Mouse (Mus musculus) erythroid progenitor cell, adult 5-6 weeks (primary cell): ENCODE measurements around the gene Ccdc88b. TPM values are rescaled to one million over a fixed set of nuclear protein-coding genes. Genes with fewer than 3 reads are reported as not detected.
"Not testable (repeated sequence)": the region's sequence is repeated elsewhere in the genome, so short reads cannot be mapped to it uniquely, and the experiment has no call there.

Source experiments
- ATAC-seq: replicated peaks from 2 replicates; pipeline ENCODE4 v1.8.0; 2016; ENCODE audit warnings: moderate number of reproducible peaks, mild to moderate bottlenecking, moderate TSS enrichment, inconsistent platforms; ENCODE audit not compliant: poor library complexity, low FRiP score, severe bottlenecking
- total RNA-seq, 2 experiments: library from RNA; stranded (forward) in 1 of 2; stranded (reverse) in 1 of 2; fragments of 150-400 nt in 1 of 2; fragments of 186-747, 209-891 nt in 1 of 2; gene quantifications; 2 replicates each; pipeline versions ENCODE4 v1.2.3 to v1.2.4; 2015 to 2017; ENCODE audit warnings: low replicate concordance in 2 of 2

The Ccdc88b gene
- total RNA-seq (2015; ENCODE audit: low replicate concordance) (4.2 and 9.4 TPM in 2 replicates), total RNA-seq (2017; ENCODE audit: low replicate concordance) (6.4 and 12.1 TPM in 2 replicates)

DNA sequence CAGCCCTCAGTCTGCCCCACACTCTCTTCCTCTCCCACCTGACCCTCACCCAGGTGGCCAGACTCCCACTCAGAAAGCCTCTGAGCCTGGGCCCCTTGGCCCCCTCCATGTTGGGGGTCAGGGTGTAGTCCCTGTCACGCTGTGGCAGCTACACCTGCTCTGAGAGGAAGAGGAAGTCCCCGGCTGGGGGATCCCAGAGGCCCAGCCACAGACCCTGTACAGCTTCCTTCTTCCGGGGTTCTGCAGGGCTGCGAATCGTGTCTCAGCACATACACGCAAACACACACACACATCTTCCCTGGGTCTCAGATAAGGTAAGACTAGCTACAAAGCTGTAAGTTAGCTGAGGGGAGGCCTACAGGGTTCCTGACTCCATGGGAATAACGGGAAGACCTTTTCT is at the start of gene Ccdc88b:
Ccdc88b (minus strand) TSS at position 181 of the 400 bp plus-strand sequence.
- ATAC-seq, result no peak

DNA sequence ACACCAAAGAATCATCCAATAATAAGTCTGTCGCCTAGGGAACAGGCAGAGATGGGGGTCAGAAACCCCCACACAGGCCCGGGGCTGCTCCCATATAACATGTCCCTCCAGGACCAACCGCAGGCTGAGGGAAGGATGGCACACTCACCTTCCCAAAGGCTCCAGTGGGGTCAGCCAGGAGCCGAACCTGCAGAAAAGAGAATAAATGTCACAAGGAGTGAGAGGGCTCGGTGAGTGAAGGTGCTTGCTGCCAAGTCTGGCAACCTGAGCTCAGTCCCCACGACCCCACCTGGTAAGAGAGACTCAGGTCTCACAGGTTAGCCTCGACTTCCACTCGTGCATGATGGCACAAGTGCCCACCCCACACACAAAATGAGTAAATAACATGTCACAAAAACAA is 49.1 kb upstream of the Ccdc88b start:
- ATAC-seq, result no peak

DNA sequence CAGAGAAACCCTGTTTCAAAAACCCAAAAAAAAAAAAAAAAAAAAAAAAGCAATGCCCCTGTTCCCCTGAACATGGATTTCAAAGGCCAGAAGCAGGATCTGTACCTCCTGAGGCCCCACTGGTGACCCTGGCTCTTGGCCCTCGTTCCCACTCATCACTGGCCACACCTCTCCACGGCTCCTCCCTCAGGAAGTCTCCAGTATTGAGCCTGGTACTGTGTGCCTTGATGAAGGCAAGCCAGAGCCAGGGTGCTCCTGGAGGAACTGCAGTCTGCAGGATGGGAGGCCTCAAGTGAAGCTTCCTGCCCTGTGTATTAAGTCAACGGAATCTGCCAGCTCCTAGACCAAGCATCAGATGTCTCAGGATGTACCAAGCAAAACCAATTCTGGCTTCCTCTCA is 48.2 kb upstream of the Ccdc88b start:
- no peak for ATAC-seq

DNA sequence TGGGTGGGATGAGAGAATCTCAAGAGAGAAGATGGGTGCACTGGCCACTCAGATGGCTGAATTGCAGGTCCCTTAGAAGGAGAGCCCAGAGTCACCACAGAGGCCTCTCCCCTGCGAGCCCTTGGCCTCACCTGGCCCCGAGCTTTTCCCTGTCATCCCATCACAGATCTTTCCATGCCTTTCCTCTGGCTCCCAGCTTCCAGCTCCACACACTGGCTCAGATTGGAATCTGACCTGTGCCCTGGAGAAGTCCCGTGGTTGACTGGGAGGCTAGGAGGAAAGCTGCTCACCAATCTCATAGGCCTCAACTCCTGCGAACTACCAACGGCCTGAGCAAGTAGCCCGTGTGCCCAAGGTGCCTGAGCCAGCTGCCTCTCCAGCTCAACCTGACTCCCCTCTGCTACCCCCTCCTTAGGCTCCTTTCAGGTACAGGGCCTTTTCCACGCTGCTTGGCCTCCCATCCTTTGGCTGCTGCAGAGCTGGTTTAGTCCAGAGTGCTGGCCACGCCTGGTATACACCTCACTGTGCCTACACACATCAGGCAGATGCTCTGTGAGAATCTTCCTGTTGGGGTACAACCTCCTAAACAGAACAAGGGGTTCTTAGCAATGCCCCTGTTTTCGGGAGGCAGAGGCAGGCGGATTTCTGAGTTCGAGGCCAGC is 47.6 kb upstream of the Ccdc88b start:
- ATAC-seq, result no peak

DNA sequence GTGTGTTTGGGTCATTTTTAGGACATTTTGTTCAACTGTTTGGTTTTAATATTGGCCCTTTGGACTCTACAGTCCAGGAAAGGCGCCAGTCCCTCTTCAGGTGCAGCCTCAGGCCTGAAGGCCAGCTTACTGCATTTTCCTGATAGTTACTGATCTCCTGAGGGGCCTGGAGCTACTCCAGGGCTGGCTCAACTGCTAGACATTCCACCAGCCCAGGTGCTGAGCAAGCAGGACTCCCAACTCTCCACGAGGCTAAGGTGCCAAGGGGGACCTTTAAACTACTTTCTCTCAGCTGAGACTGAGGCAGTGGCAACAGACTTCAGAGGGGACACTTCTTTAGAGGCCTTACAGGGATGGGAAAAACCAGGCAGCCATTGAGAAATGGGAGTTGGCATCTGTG is 46.8 kb upstream of the Ccdc88b start:
- ATAC-seq, result no peak

DNA sequence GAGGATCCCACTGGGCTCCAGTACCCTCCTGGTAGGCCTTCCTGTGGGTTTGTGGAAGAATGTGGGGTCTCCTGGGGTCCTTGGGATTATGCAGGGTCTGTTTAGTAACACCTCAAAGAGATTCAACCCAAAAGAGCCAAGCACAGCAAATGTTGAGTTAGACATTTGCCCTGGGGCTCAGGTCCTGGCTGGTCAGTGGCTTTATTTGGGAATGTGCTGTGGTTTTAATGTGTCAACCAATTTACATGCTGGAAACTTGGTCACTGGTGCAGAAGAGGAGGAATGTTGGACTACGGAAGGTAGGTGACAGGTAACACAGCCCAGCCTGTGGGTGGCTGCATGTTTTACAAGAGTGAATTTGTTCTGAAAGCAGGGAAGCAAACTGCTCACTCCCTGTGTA is 45.0 kb upstream of the Ccdc88b start:
- no peak for ATAC-seq

DNA sequence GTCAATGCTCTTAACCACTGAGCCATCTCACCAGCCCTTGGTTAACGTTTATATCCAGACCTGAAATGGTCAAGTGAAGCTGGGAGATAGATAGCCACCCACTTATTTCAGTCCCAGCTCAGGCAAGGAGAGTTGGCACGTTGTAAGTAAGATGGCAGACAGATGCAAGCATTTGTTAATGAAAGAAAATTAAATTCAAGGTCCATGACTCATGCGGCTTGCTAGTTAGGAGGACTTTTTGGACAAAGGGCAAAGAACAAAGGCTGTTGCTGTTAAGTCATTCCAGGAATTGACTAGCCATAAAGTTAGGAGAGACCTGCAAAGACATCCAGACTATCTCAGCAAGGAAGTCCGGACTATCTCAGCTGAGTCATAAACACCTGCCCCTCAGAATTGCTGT is 41.6 kb upstream of the Ccdc88b start:
- no peak for ATAC-seq

DNA sequence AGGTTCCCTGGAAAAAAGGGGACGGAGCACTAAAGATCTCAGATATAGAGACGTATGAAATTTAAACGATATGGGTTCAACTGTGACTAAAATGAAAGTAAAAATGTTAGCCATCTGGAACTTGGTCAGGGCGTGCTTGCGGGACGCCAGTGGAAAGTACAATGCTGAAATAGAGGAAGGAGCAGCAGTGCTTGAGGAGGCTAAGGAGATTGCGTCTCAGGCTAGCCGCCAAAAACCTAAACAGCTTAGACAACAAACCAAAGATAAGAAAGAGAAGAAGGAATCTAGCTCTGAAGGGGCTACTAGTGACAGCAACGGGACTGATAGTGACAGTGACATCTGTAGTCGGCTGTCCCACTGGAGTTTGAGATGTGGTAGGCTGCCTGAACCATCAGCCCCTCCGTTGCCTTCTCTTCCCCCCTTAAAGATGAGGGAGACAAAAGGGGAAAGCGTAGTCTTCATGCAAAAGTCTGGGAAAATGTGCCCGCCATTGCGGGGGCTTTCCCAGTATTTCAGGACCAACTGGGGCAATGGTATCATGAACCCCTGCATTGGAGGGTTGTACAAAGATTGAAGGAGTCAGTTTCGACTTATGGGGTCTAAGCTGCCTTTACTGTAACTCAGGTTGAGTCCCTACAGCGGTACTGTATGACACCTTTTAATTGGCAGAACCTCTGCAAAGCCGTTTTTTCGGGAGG is 37.7 kb upstream of the Ccdc88b start:
- ATAC-seq, result not testable (repeated sequence)

DNA sequence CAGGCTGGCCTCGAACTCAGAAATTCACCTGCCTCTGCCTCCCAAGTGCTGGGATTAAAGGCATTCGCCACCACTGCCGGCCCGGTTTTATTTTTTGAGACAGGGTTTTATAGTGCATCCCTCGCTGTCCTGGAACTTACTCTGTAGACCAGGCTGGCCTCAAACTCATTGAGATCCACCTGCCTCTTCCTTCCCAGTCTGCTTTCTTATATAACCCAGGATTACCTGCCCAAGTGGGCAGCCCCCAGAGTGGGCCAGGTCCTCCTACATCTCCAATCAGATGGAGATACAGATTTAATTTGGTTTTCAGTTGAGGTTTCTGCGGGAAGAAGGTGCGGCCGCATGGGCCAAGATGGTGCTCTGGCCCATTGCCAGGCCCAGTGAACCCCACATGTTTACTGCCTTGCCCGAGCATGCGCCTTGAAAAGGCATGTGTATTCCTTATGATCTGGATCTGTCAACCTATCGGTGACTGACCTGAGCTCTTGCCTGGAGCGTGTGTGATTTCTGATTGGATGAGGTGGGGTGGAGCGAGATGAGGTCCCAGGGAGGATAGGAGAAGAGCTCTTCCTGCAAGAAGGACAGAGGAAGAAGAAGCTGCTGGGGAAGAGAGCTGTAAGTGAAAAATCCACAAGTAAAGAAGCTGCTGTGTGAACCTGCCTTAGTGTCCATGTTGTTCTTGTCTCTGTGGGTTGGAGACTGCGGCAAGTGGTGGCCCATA is 35.9 kb upstream of the Ccdc88b start:
- no peak for ATAC-seq

DNA sequence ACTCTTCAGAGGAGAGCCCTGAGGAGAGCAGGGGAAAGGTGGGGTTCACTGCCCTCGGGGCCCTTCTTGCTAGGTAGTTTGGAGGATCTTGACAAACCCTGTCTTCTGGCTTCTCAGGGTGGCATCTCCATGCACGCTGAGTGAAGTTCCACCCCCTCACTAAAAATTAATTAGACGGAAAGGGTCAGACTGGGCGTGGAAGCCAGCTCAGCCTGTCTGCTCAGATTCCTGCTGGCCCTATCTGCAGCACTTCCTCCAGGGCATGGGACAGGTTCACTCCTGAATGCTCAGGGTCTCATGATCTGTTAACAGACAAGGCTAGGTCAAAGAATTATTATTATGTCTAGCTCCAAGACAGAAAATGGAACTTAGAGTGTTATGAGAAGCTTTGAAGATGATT is 34.5 kb upstream of the Ccdc88b start:
- no peak for ATAC-seq

DNA sequence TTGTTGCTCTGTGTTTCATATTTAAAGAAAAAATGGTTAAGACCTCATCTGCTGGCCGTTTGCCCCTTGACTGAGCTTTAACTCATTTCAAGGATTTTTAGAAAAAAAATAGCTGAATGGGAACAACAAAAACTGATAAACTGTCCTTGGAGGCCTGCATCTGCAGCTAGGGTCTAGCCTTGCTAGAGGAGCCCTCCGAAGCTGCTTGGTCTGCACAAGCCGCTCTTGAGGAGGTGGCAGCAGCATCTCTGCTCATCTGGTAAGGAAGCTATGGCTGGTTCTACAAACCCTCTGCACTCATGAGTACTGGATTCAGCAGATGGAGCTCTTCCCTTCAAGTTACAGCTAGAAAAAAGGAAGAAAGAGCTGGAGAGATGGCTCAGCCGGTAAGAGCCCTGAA is 20.0 kb upstream of the Ccdc88b start:
- no peak for ATAC-seq

DNA sequence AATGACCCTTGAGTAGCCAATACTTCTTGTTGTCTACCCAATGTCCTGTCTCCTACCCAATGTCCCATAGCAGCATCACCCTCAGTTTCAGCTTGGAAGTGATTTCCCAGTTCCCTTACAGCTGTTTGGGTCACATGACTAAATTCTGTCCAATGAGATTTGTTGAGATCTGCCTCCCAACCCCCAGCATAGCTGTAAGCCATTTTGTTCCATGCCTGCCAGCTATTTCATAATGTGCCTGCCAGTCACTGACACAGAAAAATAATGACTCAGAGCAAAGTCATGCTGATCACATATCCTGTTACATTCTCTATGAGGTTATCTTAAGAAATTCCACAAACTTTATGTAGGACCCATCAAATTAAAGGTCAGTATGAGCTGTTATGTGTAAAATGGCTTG is 18.8 kb upstream of the Ccdc88b start:
- no peak for ATAC-seq

DNA sequence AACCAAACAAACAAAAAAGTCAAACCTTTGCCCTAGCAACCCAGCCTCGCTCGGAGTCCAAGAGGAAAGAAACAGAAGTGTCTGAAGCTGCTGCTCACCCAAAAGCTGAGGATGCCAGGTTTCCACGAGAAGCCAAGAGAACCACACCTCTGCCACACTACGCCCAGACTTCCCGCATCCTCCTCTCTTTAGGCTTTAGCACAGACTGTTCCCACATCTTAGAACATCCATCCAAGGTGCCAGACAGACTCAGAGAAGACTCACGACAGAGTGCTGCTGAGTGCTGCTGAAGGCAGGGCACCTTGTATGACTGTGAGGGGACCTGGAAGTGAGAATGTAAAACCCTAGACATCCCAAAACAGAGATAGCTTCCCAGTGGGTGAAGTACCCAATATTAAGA is 17.8 kb upstream of the Ccdc88b start:
- no peak for ATAC-seq

DNA sequence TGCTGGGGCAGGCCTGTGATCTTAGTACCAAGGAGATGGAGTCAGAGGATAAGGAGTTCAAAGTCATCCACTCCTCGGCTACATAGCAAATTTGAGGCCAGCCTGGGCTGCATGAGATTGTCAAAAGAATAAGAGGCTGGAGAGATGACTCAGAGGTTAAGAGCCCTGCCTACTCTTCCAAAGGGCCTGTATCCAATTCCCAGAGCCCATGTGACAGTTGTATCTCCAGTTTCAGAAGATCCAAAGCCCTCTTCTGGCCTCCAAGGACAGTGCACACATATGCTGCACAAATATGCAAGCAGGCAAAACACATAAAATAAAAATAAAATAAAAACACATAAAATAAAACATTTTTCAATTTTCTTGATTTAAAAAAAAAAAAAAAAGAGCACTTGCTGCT is 16.2 kb upstream of the Ccdc88b start:
- ATAC-seq, result no peak

DNA sequence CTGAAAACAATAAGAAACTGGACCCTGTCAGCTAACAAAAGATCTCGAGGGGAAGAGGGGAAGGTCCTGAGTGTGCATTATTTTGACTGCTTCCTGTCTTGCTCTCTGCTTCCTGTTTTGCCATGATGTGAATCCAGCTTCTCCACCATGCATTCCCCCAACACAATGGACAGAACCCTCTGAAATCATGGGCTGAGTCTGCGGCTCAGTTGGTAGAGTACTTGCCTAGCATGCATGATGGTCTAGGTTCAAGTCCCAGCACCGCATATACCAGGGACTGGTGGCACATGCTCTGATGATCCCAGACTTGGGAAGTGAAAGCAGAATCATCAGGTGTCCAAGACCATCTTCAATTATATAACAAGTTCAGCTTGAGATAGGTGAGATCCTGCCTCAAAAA is 14.7 kb upstream of the Ccdc88b start:
- ATAC-seq, result no peak

DNA sequence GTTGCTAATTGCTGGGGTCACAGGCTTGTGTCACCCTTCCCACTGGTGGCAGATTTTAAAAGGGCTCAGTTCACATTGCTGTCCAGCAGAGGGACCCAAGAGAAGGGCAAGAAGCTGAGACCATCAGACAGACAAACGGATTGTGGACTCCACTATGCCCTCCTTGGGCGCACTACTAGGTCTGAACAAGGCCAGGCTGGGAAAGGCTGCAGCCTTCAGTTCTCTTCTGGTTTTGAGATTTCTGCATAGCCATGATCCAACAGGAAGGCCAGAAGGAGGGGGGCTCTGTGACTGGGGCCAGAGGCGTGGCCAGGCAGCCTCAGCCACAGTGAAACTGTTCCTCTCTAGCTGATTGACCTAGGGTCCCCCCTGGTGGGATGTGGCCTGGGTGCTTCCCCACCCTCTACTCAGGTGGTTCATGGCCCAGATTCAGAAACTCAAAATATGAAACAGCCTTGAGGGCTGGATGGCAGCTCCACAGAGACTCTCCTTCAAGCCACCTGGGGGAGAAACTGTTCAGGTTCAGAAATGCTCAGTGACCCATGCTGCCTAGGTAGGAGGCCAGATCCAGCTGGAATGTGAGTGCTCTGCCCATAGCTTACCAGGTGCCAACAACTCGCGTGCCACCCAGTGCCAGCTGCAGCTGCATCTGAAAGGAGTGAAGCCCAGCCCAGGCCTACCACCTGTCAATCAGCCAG is 13.7 kb upstream of the Ccdc88b start:
- ATAC-seq, result peak; percentile 72

DNA sequence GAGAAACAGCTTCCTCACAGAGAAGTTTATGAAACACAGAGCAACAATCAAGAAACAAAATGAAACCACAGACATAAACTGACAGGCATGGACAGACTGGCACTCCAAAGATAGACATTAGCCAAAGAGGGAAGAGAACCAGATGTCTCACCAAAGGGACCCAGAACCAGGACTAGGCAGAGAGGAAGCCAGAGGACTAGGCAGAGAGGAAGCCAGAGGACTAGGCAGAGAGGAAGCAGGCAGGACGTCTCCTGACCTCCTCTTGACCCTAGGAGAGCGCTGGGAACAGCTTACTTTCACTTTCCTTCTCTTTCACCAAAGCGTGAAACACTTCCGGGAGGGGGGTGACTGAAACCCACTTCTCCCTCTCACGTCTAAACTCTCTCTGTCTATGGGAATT is 11.3 kb upstream of the Ccdc88b start:
- peak; percentile 80 for ATAC-seq

DNA sequence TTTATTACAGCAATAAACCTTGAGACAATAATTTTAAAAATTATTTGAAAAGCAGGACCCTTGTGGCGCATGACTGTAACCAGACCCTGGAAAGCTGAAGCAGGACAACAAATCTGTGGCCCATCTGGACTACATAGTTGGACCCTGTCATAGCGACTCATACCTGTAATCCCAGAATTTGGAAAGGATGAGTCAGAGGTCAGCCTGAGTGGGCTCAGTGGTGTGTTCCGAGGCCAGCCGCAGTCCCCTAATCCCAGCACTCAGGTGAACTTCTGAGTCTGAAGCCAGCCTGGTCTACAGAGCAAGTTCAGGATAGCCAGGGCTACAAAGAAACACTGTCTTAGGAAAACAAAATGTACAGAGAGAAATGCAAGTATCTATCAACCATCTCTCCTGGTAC is 3.4 kb upstream of the Ccdc88b start:
- ATAC-seq, result no peak

DNA sequence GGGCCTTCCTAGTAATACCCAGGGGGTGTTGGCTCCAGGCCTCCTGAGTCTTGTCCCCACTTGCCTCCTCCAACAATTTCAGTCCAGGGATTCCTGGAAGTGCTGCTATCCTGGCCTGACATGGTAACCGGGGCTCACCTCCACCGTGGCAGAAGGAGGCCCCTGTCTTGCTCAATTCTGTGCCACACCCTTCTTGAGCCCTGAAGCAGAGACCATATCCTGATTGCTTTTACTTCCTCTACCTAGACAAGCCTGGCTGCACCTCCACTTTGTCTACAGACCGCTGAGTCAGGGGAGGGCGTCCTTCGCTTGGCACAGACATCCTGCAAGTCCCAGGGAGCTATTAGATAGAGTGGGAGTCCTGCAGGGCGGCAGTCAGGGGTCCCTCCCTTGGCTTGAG is 2.7 kb upstream of the Ccdc88b start:
- ATAC-seq, result no peak

DNA sequence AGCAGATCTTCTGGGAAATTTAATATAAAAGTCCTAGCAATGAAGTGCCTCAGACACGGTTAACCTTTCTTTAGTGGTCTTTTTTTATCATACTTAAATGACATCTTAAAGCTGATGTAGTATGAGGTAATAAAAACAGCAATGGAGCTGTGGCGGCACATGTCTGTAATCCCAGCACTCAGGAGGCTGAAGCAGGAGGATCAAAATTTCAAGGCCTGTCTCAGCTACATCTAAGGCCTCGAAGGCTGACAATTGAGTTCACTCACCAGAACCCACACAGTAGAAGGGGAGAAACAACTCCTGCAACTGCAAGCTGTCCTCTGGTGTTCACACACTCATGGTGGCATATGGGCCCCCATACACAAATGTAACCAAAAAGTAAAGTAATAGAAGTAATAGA is 2.0 kb upstream of the Ccdc88b start:
- ATAC-seq, result no peak
